Mouse (Mus musculus) left cerebral cortex, postnatal 25 days (tissue): Measurements from ENCODE around the gene Mxra7. TPM values are rescaled to one million over a fixed set of nuclear protein-coding genes. Genes with fewer than 3 reads are reported as not detected.
"Not testable (repeated sequence)": the region's sequence is repeated elsewhere in the genome, so short reads cannot be mapped to it uniquely, and the experiment has no call there.

Experiments
- DNase-seq, 2 experiments: peaks; one replicate each; pipeline ENCODE4 v3.0.0; 2022; ENCODE audit warnings: low spot score in 2 of 2, mixed read lengths in 1 of 2
- intact Hi-C: fragments of 180-260 bp; cut with DNase I; formaldehyde crosslinking; loops from one replicate; pipeline ENCODE4 v1.15.1; 2025
- total RNA-seq, 2 experiments: library from RNA; stranded (reverse); gene quantifications; 2 replicates each; pipeline ENCODE4 v1.2.3; 2021

The Mxra7 gene
- total RNA-seq, 2 experiments from 2014 or later: 10.4 to 15.9 TPM

DNA sequence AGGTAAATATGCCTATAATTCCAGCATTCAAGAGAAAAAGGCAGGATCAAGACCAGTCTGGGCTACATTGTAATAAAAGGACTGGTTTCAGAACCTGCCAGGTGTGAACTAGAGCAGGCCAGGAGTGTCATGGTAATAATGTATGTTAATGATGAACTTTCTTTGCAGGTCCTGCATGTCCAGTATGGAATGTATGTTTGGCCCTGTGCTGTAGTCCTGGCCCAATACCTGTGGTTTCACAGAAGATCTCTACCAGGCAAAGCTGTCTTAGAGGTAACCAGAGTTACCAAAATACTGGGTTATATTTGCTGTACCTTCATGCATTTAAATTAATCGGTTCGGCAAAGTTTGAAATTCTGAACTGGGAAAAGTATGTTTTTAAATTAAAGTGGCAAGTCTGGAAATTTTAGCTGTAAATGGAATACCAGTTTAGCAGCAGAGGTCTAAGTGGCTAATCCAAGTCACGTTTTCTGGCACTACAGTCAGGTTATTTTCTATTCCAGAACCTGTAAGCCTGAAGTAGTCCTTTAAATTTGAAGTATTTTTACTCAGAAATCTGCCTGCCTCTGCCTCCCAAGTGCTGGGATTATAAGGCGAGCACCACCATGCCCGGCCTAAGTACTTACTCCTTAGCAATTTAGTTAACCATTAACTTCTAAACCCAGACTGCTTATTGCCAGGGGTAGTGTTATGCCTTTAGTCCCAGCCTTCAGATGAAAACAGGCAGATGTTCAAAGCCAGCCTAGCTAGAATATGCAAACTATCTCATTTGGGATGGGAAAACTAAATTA is 20.4 kb upstream of the Mxra7 start:
- no peak for DNase-seq
- intact Hi-C loops: no loop called here

DNA sequence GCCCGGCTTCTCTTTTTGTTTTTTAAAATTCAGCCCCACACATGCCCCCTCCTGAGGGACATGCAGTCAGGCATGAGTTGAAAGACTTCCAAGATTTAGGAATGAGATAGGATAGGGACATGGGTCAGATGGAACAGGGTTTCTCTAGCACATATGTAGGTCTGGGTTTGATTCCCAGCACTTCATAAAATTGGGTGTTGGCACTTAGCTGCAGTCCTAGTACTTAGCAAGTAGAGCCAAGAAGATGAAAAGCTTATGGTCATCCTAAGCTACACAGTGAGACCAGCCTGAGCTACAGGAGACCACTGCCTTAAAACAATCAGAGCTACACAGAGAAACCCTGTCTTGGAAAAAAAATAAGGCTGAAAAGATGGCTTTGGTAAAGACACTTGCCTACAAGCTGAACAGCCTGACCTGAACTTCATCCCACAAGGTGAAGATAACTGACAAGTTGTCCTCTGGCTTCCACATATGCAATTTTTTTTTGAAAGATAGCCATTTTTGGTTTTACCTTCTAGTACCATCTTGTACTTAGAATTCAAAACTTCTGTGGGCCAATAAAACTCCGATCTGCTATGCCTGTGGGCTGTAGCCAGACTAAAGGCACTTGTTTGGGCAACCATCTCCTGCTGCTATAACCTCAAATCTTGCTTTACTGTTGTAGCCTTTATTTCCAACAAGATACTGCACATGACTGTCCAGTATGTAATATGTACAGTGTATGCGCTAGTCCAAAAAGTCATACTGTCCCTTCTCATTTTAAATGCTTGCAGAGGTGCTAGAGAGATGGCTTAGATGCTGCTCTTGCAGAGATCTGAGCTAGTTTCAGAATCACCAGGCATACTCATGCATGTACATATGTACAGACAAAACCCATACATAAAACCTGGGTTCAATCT is 19.6 kb upstream of the Mxra7 start:
- intact Hi-C loops: no loop called here
- no peak for DNase-seq

DNA sequence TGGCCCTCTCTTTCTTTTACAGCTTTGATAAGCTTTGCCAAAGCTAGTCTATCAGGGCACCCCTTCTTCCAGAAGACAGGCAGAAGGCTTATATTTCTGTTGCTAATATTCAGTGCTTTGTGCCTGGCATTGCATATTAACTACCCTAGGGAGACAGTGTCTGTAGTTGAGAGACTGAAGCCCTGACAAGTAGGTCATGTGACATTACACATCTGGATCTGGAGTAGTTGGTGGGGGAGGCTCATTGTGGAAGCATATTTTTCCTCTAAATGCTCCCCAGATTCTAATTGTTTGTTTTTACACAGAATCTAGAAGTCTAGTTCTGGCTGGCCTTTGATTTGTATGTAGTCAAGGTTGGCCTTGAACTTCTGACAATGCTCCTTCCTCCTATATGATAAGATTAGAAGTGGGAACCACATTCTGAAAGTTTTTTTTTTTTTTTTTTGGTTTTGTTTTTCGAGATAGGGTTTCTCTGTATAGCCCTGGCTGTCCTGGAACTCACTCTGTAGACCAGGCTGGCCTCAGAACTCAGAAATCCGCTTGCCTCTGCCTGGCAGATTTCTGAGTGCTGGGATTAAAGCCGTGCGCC is 18.8 kb upstream of the Mxra7 start:
- DNase-seq: no peak
- intact Hi-C loops: no loop called here

DNA sequence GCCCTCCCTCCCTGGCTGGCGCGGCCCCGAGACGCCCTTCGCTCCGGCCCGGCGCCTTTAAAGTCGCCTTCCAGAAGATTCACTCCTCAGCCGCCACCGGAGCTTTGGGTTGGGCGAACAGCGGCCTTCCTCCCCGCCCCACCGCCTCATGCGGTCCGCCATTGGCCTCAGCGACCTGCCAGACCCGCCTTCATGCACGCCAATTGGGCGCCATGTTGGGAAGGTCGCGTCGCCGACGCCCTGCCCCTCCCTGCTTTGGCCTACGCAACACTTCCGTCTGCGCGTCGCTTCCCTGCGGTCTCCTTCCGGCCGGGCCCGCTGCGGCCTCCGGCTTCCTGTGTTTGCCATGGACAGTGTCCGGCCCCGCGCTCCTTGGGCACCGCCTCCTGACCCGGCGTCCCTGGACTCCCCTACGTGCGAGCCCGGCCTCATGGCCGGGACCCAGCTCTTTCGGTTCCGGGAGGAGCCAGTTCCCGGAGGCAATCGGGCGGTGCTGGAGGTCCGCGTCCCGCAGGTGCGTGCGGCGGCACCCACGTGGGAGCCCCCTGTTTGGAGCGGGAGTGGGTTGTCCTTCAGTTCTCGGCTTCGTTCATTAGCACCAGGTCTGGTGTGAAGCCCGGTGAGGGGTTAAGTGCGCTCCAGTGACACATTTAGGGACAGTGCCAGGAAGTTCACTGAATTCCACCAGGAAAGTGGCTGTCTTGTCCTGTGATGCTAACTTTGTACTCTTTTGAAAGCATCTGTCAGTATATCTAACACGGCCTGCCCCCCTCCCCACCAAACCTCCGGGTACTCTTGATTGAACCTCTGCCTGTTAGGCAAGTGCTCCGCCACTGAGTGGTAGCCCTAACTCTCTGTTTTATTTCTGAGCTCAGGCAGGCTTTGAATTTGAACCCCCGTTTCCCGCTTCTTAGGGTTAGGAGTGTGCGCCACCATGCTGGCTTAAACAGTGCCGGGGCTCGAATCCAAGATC is 15.7 kb upstream of the Mxra7 start, which contains the start of the genes Mettl23 and Jmjd6:
TSS of gene Mettl23 (plus strand) at position 18 of the 973 bp plus-strand sequence.
TSS of gene Jmjd6 (minus strand) at position 189 of the 973 bp plus-strand sequence.
- peak; percentile 97 to 99 for DNase-seq
- intact Hi-C loops: loop anchor here (1.0 kb wide), 1 partner anchor 10 kb away; the partner anchor contains the start of gene Srsf2

DNA sequence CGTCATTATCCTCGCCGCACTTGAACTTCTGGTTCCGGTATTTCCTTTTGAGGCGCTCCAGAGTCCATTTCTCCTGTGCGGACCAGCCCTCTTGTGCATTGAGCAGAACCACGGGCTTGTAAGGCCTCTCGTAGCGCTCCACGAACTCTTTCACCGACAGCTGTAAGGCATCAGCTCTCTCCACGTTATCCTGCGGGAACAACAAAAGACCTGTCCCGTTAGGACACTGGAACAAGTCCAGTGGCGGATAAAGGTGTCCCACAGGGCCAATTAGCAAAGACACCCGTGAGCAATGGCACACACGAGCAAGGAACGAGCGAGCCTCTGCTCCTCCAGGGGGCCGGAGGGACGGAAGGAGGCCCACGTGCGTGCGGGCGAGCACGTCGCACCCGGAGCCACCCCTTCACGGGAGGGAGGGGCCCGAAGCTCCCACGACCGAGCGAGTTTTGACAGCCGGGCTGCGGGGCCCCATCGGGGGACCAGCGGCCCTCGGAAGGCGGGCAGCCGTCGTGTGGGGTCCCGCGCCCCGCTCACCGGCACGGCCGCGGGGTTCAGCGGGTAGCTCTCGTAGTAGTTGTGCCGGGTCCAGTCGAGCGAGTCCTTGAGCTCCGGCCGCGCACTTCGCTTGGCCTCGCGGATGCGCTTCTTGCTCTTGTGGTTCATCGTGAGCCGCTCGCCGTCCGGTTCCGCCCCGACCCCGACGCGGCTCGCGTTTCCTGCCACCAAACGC is 14.8 kb upstream of the Mxra7 start:
- peak; percentile 75 to 76 for DNase-seq
- intact Hi-C loops: loop anchor here (1.0 kb wide), 1 partner anchor 11 kb away; the partner anchor contains the start of gene Srsf2

DNA sequence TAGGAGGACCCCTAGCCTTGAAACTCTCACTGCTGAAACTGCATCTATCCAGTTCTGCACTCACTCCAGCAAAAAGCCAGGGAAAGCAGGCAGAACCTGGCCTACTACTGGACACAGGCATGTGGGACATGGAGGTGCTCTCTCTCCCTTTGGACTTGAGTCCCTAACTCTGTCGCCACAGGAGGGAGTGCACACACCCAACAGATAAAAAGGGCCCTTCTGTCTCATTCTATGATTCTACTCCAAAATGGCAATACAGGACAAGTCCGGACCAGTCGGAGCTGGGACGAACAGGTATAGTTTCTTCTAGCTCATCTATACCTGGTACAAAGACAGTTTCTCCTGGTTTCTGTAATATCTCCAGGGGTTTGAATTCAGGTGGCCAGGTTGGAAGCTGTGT is 12.9 kb upstream of the Mxra7 start:
- DNase-seq: no peak

DNA sequence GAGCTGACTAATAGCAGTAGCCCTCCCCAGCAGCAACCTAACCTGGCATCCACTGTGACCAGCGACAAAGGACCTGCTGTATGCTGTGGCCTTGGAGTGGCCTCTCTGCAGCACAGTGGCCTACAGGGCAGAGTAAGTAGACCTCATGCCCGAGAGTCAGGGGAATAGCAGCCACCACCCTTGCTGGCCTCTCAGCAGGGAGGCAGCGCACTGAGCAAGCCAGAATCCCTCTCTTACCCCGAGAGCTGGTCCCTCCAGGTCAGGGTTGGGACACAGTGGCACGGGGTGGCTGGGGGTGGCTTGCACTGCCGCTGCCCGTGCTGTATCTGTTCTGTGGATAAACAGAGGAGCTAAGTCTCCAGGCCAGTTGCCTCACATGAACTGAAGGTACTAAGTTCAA is 11.8 kb upstream of the Mxra7 start:
- DNase-seq: no peak
- intact Hi-C loops: no loop called here

More for the DNA sequence above, 12.9 kb upstream of the Mxra7 start:
- intact Hi-C loops: no loop called here

DNA sequence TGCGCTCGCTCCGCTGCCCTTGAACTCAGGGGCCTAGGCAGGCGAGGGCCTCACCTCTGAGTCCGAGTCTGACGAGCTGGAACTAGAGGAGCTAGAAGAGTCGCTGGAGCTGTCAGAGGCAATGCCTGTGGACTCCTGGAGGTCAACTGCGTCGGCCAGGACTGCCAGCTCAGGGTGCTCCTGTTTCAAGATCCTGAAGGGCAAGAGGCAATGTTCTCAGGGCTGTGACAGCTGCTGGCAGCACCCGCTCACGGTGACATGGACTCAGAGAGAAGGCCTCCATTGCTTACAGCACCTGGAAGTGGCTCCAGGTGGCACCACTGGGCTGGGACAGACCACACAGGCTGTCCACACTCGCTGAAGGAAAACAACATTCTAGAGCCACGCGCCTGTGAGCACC is 11.1 kb upstream of the Mxra7 start:
- intact Hi-C loops: no loop called here
- no peak for DNase-seq

DNA sequence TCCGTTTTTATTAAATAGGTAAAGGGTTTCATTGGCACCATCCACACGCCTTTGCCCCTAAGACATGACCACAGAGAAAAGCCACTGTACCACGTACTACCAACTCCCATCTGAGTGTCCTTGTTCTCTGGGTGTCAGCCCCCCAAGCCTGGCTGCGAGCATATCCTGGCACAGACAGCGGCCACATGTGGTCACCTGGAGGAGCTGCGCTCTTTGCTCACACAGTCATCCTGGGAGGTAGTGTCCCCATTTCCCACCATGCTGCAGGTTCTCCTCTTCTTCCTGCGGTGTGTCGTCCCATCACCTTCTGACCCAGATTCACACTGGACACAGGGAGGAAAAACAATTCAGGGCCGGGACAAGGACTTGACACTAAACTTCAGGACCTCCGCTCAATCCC is 9.6 kb upstream of the Mxra7 start:
- intact Hi-C loops: no loop called here
- DNase-seq: no peak

DNA sequence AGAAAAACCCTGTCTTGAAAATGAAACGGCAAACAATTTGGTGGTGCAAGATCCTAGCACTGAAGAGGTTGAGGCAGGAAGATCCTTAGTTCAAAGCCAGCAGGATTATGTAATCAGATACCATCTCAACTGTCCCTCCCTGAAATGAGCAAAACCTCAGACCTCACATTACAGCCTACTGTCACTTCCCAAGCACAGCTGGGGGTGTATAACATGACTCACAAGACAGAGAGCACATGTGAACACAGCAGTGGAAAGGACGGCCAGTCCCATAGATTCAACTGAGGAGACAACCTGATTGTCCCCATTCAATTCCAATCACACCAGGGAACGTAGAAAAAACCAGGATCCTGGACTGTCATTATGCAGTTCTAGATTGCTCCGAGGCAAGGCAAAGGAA is 8.4 kb upstream of the Mxra7 start:
- intact Hi-C loops: no loop called here
- no peak for DNase-seq

DNA sequence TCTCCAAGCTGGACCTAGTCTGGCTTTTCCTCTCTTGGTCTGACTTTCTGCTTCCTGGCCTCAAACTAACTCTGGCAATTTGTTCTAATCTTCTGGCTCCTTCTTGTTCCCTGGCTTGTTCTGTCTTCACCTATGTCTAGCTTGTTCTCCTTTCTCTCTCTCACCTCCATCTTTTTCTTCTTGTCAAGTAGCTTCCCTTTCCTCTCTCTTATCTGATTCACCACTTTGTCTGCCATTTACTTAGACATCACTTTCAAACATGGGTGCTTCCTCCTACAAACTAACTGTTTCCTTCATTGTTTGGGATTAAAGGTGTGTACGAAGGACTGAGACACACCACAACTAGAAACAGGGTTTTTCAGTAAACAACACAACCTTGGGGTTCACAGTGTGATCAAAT is 7.1 kb upstream of the Mxra7 start:
- DNase-seq: no peak
- intact Hi-C loops: no loop called here

DNA sequence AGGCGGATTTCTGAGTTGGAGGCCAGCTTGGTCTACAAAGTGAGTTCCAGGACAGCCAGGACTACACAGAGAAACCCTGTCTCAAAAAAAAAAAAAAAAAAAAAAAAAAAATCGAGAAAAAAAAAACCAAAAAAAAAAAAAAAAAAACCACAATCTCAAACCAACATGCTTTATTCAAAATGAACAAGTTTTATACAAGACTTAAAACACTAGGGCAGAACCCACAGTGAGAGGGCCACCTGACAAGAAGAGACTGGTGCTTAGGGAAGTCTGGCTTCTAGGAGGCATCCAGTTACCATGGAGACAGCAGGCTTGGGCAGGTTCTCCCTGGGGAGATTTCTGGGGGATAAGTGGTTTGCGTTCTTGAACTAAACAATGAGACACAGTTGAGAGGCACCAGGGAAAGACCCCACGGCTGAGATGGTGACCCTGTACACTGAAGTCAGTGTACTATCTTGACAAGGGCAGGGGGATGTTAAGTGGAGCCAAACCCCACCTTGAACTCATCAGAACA is 4.4 kb upstream of the Mxra7 start:
- intact Hi-C loops: no loop called here

DNA sequence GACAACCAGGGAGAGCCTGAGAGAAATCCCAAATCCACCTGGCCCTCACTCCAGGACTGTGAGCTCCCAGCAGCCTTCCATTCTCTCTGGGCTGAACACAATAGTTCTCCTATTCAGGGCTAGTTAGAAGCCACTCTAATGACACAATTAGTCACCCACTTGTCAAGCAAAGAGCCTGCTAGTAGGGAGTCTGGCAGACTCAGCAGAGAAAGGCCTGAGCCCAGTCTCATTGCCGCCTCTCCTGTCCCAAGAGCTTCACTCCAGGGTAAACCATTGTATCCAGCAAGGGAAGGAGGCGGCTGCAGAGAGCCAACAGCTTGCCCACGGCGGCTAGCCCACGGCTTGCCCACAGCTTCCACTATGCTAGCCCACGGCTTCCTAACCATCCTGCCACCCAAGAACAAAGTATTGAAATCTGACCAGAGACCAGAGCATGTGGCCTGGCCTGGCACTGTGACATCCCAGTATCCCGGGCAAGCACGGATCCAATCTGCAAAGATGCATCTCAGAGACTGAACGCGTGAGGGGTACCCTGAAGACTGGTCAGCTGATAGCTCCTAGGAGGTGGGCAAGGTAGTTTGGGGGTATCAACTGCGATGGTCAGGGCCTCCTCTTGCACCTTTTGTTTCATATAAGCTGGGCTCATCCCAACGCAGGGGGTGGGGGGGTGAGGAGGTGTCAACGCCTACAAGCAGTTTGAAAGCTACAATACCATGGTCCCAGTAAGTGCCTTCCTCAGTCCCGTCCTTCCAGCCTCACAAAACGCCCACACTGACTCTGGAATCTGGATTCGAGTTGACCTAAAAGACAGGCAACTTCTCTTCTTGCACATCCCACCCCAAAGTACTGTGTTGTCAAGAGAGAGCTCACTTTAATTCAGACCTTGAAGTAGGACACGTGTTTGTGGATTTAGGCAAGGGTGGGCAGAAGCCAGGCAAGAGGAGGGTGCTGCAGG is 1.0 kb downstream of the Mxra7 start:
- DNase-seq: peak in 1 of 2 experiments; percentile 36
- intact Hi-C loops: no loop called here

More for the DNA sequence above, 4.4 kb upstream of the Mxra7 start:
- no peak for DNase-seq

DNA sequence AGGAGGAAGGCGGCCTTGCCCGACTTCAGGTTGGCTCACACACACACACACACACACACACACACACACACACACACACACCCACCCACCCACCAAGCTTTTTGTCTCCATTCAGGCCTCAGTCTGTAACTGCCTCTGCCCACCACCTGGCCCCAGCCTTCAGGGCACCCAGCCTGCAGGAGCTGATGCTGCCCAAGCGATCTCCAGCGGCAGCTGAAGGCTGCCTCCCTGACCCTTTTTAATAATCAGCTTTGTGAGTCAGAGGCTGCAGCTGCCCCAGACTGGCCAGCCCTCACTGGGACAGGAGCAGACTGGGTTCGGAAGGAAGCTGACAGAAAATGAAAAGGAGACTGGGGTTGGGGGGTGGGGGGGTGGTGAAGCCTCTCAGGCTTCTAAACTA is 2.6 kb downstream of the Mxra7 start:
- DNase-seq: no peak

DNA sequence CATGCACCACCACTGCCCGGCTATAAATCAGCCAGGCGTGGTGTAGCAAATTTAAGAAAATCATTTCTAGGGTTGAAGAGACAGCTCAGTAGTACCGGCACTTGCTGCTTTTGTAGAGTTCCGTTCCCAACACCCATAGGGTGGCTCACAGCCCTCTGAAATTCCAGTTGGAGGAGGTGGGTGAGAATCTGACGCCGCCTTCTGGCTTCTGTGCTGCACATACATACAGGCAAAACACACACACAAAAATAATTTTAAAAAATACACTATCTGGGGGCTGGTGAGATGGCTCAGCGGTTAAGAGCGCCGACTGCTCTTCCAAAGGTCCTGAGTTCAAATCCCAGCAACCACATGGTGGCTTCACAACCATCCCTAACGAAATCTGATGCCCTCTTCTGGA is 4.0 kb downstream of the Mxra7 start:
- peak in 1 of 2 experiments; percentile 78 for DNase-seq
- intact Hi-C loops: not testable (repeated sequence)

More for the DNA sequence above, 2.6 kb downstream of the Mxra7 start:
- intact Hi-C loops: no loop called here

DNA sequence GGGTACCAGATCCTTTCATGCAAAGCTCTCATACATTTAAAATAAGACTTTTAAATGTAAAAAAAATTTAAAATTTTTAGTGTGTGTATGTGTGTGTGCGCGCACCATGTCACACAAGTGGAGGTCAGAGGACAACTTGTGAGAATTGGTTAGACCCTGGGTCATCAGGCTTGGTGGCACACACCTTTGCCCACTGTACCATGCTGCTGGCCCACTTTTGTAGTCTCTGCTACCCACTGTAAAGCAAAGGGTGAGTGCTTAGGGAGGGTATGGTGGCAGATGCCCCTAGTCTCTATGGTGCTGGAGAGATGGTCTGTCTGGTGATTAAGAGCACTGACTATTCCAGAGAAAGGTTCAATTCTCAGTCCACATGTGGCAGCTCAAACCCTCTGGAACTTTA is 4.6 kb downstream of the Mxra7 start:
- intact Hi-C loops: no loop called here

DNA sequence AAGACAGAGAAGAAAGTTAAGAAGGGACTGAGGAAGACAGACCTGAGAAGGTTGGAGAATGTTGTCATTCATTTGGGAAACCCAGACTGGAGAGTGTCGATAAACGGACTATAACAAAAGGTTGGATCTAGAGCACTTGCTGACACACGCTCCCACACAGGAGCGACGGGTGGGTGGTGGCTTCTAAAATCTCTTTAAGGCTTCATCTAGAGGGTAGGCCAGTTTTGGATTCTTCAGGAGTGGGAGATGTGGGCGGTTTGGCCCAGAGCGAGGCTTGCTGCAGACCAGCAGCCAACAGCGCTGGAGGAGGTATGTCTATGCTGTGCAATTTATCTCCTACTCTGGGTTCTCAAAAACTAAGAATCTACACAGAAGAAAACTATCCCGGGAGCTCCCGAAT is 5.2 kb downstream of the Mxra7 start:
- peak in 1 of 2 experiments; percentile 81 for DNase-seq
- intact Hi-C loops: no loop called here

More for the DNA sequence above, 4.6 kb downstream of the Mxra7 start:
- DNase-seq: no peak
